Mouse (Mus musculus) ES-E14 (cell line): ENCODE measurements at regions not wholly inside any gene's neighbourhood (a gene's known extent, or its start where the extent isn't known, plus 50 kb on each side); places are given as distances from the start of the nearest gene placed in this dataset.

Experiments used
- DNase-seq: peaks from one replicate; pipeline ENCODE4 v3.0.0-alpha.2; 2013; ENCODE audit warnings: low read depth, low spot score
- H3K27ac ChIP-seq: 2 replicates; pipeline ENCODE4 v1.5.1; 2012; ENCODE audit warnings: low read depth, mild to moderate bottlenecking, low read length, moderate library complexity, mixed read lengths; ENCODE audit not compliant: poor library complexity, insufficient read depth, severe bottlenecking
- H3K36me3 ChIP-seq: 2 replicates; pipeline ENCODE4 v1.6.1; 2012; ENCODE audit warnings: mild to moderate bottlenecking, low read length, moderate library complexity, mixed read lengths; ENCODE audit not compliant: control insufficient read depth, poor library complexity, insufficient read depth, severe bottlenecking
- H3K4me1 ChIP-seq, 2 experiments: fragments of 150-350 bp in 1 of 2; sonication (generic) in 1 of 2; 2 replicates each; pipeline ENCODE4 v1.6.1; 2012; ENCODE audit warnings: low read length in 2 of 2, mild to moderate bottlenecking in 1 of 2, mixed read lengths in 1 of 2; ENCODE audit not compliant: control insufficient read depth in 2 of 2, insufficient read depth in 2 of 2, poor library complexity in 1 of 2
- H3K4me3 ChIP-seq, 2 experiments: fragments of 150-350 bp in 1 of 2; sonication (generic) in 1 of 2; 2 replicates each; pipeline ENCODE4 v1.5.1; 2012; ENCODE audit warnings: low read length in 2 of 2, low read depth in 1 of 2, mild to moderate bottlenecking in 1 of 2, mixed read lengths in 1 of 2; ENCODE audit not compliant: insufficient read depth in 1 of 2, poor library complexity in 1 of 2, severe bottlenecking in 1 of 2
- H3K9ac ChIP-seq: 2 replicates; pipeline ENCODE4 v1.6.1; 2012; ENCODE audit warnings: low read depth, mild to moderate bottlenecking, low read length, mixed read lengths; ENCODE audit not compliant: poor library complexity, insufficient read depth, severe bottlenecking
- H3K9me3 ChIP-seq: fragments of 150-350 bp; sonication (generic); 2 replicates; pipeline ENCODE4 v1.6.1; 2012; ENCODE audit warnings: low read depth, mild to moderate bottlenecking, low read length; ENCODE audit not compliant: control insufficient read depth, insufficient read depth
- CHD2 ChIP-seq: IDR thresholded peaks from 2 replicates; pipeline ENCODE4 v1.6.1; 2014; ENCODE audit warnings: mild to moderate bottlenecking, low read depth, low read length, inconsistent platforms
- HCFC1 ChIP-seq: IDR thresholded peaks from 2 replicates; pipeline ENCODE4 v1.6.1; 2012; ENCODE audit warnings: low read length, inconsistent platforms, borderline replicate concordance; ENCODE audit not compliant: insufficient read depth
- MAFK ChIP-seq: IDR thresholded peaks from 2 replicates; pipeline ENCODE4 v1.6.1; 2014; ENCODE audit warnings: mild to moderate bottlenecking, low read depth, low read length, inconsistent platforms; ENCODE audit not compliant: insufficient read depth
- ZC3H11A ChIP-seq: IDR thresholded peaks from 2 replicates; pipeline ENCODE4 v1.6.1; 2012; ENCODE audit warnings: low read depth, mild to moderate bottlenecking, inconsistent platforms, low read length, borderline replicate concordance
- ZNF384 ChIP-seq: IDR thresholded peaks from 2 replicates; pipeline ENCODE4 v1.6.1; 2012; ENCODE audit warnings: low read depth, low read length, inconsistent platforms
- in situ Hi-C, 2 experiments: fragments of 600-800 bp; cut with MboI; formaldehyde crosslinking; loops; one replicate each; pipeline ENCODE4 v1.15.1; 2025; ENCODE audit warnings: low sequenced_read_pairs in 2 of 2, inconsistent platforms in 1 of 2; ENCODE audit not compliant: unreplicated experiment in 2 of 2

- no peak overlapping the region for H3K4me3 ChIP-seq
- no peaks in the 10 kb centered on the region for H3K4me1 ChIP-seq
- H3K9ac ChIP-seq, result no peak overlapping the region
- no peaks in the 10 kb centered on the region for H3K36me3 ChIP-seq
- H3K27ac ChIP-seq, result no peak overlapping the region
- TF ChIP-seq HCFC1 (no peak), CHD2 (no peak), ZC3H11A (no peak), MAFK (no peak), ZNF384 (no peak)
- in situ Hi-C loops, result no loop called here
- H3K9me3 ChIP-seq, result no peaks in the 10 kb centered on the region
- no peak for DNase-seq
Measured at GRCm38 (mm10) chr12:110112051-110112722, 166.7 kb upstream of the Dio3 start.

- no peak overlapping the region for H3K9ac ChIP-seq
- H3K4me3 ChIP-seq, result no peak overlapping the region
- TF ChIP-seq HCFC1 (no peak), ZNF384 (no peak), MAFK (no peak), ZC3H11A (no peak), CHD2 (no peak)
- no peaks in the 10 kb centered on the region for H3K9me3 ChIP-seq
- in situ Hi-C loops, result no loop called here
- no peak overlapping the region for H3K27ac ChIP-seq
- no peaks in the 10 kb centered on the region for H3K36me3 ChIP-seq
- no peaks in the 10 kb centered on the region for H3K4me1 ChIP-seq
- no peak for DNase-seq
Measured at GRCm38 (mm10) chr12:110112723-110113105, 166.2 kb upstream of the Dio3 start.

GRCm38 (mm10) chr12:110120141-110120540 lies 158.7 kb upstream of the Dio3 start:
- Histone ChIP-seq H3K4me1 (no peaks in the 10 kb centered on the region), H3K9ac (no peak overlapping the region), H3K9me3 (no peaks in the 10 kb centered on the region), H3K27ac (no peak overlapping the region), H3K36me3 (no peaks in the 10 kb centered on the region), H3K4me3 (no peak overlapping the region)
- no peak for TF ChIP-seq ZC3H11A
- no peak for TF ChIP-seq ZNF384
- TF ChIP-seq CHD2, result no peak
- TF ChIP-seq MAFK, result no peak
- no peak for TF ChIP-seq HCFC1
- DNase-seq, result no peak
- in situ Hi-C loops, result no loop called here

GRCm38 (mm10) chr12:110122976-110123375 lies 155.9 kb upstream of the Dio3 start:
- Histone ChIP-seq H3K9ac (no peak overlapping the region), H3K27ac (no peak overlapping the region), H3K4me1 (no peaks in the 10 kb centered on the region), H3K4me3 (no peak overlapping the region), H3K9me3 (no peaks in the 10 kb centered on the region), H3K36me3 (no peaks in the 10 kb centered on the region)
- TF ChIP-seq MAFK (no peak), HCFC1 (no peak)
- in situ Hi-C loops, result no loop called here
- DNase-seq, result no peak

- no peak overlapping the region for H3K9ac ChIP-seq
- H3K27ac ChIP-seq, result no peak overlapping the region
- no peaks in the 10 kb centered on the region for H3K36me3 ChIP-seq
- H3K4me3 ChIP-seq, result no peak overlapping the region
- H3K4me1 ChIP-seq, result no peaks in the 10 kb centered on the region
- H3K9me3 ChIP-seq, result no peaks in the 10 kb centered on the region
- in situ Hi-C loops, result no loop called here
- TF ChIP-seq ZC3H11A, result no peak
- no peak for TF ChIP-seq HCFC1
- no peak for TF ChIP-seq CHD2
- no peak for DNase-seq
Measured at GRCm38 (mm10) chr12:110126525-110126924, 152.3 kb upstream of the Dio3 start.
